Mouse (Mus musculus) limb, embryonic 15.5 days (tissue): ENCODE measurements around the gene Jpt1. TPM values are rescaled to one million over a fixed set of nuclear protein-coding genes. Genes with fewer than 3 reads are reported as not detected.
"Not testable (repeated sequence)": the region's sequence is repeated elsewhere in the genome, so short reads cannot be mapped to it uniquely, and the experiment has no call there.

ENCODE experiments used
- ATAC-seq: fragments of 200-750 bp; cut with Nextera tagmentation; 2 replicates; pipeline ENCODE4 v1.8.0; 2017; ENCODE audit warnings: low read depth, moderate TSS enrichment; ENCODE audit not compliant: insufficient number of reproducible peaks, low FRiP score, low TSS enrichment
- H3K27ac ChIP-seq: fragments of 300-500 bp; sonication (generic); 2 replicates; pipeline ENCODE4 v1.5.1; 2015; ENCODE audit warnings: moderate library complexity, mild to moderate bottlenecking, inconsistent platforms
- H3K27me3 ChIP-seq: fragments of 300-500 bp; sonication (generic); 2 replicates; pipeline ENCODE4 v1.6.1; 2015; ENCODE audit warnings: inconsistent platforms
- H3K36me3 ChIP-seq: fragments of 300-500 bp; sonication (generic); 2 replicates; pipeline ENCODE4 v1.6.1; 2015; ENCODE audit warnings: inconsistent platforms
- H3K4me1 ChIP-seq: fragments of 300-500 bp; sonication (generic); 2 replicates; pipeline ENCODE4 v1.6.1; 2015; ENCODE audit warnings: inconsistent platforms
- H3K4me2 ChIP-seq: fragments of 300-500 bp; sonication (generic); 2 replicates; pipeline ENCODE4 v1.6.1; 2015; ENCODE audit warnings: mild to moderate bottlenecking, inconsistent platforms
- H3K4me3 ChIP-seq: fragments of 300-500 bp; sonication (generic); 2 replicates; pipeline ENCODE4 v1.5.1; 2015; ENCODE audit warnings: mild to moderate bottlenecking, inconsistent platforms
- H3K9ac ChIP-seq: fragments of 300-500 bp; sonication (generic); 2 replicates; pipeline ENCODE4 v1.6.1; 2015; ENCODE audit warnings: inconsistent platforms
- H3K9me3 ChIP-seq: fragments of 300-500 bp; sonication (generic); 2 replicates; pipeline ENCODE4 v1.6.1; 2016; ENCODE audit warnings: inconsistent platforms
- WGBS: fragments of 180-500 bp; shearing (Covaris S2); methylation state at CpG from one replicate; pipeline ENCODE4 v1.1.7; 2015; 5-methylcytosine and 5-hydroxymethylcytosine counted together
- polyA plus RNA-seq: library from polyadenylated mRNA; unstranded; fragments of >200 nt; fragmentation: Nextera tagmentation; extraction: Ambion mirVana; gene quantifications from 2 replicates; pipeline ENCODE4 v1.2.1, GENCODE M21; 2015

Gene Jpt1
- polyA plus RNA-seq, 1 experiment from 2014 or later, result 495 TPM

DNA sequence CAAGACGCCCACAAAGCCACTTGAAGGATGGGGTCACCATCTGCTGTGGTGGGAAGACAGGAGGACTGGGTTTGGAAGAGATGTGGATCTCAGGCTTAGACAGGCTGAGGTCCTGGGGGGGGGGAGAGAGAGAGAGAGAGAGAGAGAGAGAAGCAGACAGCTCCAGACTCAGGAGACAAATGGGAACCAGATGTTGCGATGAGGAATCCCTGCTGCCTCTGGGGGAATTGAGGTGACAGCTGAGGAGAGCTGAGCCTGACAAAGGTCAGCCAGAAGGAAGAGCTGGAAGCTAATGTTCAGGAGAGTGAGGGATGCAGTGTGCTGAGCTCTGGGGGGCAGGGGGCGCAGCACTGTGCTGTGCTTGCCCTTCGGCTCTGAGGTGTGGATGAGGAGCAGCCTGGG lies 47.0 kb downstream of the Jpt1 start:
- Histone ChIP-seq H3K4me2 (no peak overlapping the region), H3K4me1 (0 out of 2 replicates have a peak, but pooled peaks cover 5% of the 10 kb centered on the region), H3K9ac (no peak overlapping the region), H3K27me3 (no peaks in the 10 kb centered on the region), H3K36me3 (no peaks in the 10 kb centered on the region), H3K27ac (no peak overlapping the region), H3K4me3 (no peak overlapping the region), H3K9me3 (no peaks in the 10 kb centered on the region)
- ATAC-seq, result no peak
- 11% methylated on average over 4 of the region's 4 CpGs for WGBS

DNA sequence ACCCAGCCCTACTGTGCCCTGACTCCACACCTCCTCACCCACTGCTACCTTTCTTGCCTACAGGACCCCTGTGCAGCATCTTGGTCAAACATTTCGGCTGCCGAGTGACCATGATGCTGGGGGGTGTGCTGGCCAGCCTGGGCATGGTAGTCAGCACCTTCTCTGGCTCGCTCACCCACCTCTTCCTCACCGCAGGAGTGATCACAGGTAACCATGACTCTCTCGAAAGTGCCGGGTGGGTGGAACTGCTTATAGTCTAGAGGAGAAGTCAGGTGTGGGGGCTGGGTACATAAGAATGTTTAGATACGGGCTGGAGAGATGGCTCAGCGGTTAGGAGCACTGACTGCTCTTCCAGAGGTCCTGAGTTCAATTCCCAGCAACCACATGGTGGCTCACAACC lies 49.3 kb downstream of the Jpt1 start:
- Histone ChIP-seq H3K9me3 (no peaks in the 10 kb centered on the region), H3K27ac (no peak overlapping the region), H3K9ac (no peak overlapping the region), H3K27me3 (no peaks in the 10 kb centered on the region), H3K4me1 (0 out of 2 replicates have a peak, but pooled peaks cover 5% of the 10 kb centered on the region), H3K4me3 (no peak overlapping the region), H3K4me2 (no peak overlapping the region), H3K36me3 (no peaks in the 10 kb centered on the region)
- WGBS, result 87% methylated on average over 8 of the region's 8 CpGs
- no peak for ATAC-seq

DNA sequence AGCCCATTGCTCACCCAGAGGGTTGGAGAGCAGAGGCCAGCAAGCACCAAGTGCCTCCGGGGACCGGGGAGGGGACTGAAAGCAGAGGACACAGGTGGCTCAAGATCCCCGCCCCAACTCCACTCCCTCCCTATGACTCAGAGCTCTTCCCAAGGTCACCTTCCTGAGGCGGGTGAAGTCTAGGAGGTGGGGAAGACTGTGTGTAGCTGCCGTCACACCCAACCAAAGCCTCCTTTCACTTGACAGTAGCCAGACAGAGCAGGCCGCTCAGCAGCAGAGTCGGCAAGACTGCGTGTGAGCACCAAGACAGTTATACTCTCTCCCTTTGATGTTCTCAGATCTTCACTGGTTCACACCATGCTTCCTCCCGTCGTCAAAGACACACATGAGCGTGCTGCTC lies 50.8 kb downstream of the Jpt1 start:
- ATAC-seq, result no peak
- WGBS, result 53% methylated on average over 11 of the region's 11 CpGs
- Histone ChIP-seq H3K27me3 (no peaks in the 10 kb centered on the region), H3K27ac (no peak overlapping the region), H3K4me3 (no peak overlapping the region), H3K4me2 (no peak overlapping the region), H3K36me3 (no peaks in the 10 kb centered on the region), H3K9me3 (no peaks in the 10 kb centered on the region), H3K9ac (no peak overlapping the region), H3K4me1 (0 out of 2 replicates have a peak, but pooled peaks cover 5% of the 10 kb centered on the region)

DNA sequence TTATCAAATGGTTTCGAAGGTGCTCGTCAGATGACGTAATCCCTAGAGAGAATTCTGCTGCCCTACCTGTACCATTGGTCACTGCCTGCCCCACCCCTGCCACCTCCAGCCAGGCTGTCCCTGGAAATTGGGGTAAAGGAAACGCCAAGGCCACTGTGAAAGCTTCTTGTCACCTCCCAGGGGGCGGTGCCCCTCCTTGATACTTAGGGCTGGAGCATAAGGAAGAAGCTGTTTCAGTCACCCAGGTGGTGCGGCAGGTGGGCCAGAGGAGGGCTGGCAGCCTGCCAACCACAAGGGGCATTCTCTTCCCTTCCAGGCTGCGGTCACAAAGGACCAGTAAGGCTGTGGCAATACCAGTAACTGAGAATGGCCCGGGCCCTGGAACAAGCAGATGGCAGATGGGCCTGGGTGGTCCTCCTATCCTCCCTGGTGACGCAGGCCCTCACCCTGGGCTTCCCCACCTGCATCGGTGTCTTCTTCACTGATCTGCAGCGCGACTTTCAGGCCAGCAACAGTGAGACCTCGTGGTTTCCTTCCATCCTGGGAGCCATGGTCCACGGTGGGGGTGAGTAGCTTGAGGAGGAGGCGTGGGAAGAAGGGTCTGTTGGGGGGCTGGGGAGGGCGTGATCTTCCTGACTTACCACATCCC lies 51.8 kb downstream of the Jpt1 start, which contains the start of gene Slc16a5:
Slc16a5 (plus strand) TSS at position 232 of the 649 bp plus-strand sequence.
- H3K4me3 ChIP-seq, result no peak within 1 kb of the TSS
- H3K9ac ChIP-seq, result no peak within 1 kb of the TSS
- 0 out of 2 replicates have a peak, but pooled peaks have one; percentile 16 for ATAC-seq
- H3K4me2 ChIP-seq, result no peak within 1 kb of the TSS
- H3K27ac ChIP-seq, result no peak within 1 kb of the TSS
- H3K27me3 ChIP-seq, result no peaks in the 10 kb centered on the region
- H3K9me3 ChIP-seq, result no peaks in the 10 kb centered on the region
- no peaks in the 10 kb centered on the region for H3K36me3 ChIP-seq
- peaks cover 7% of the 10 kb centered on the region; the same call in 1 of the 2 replicates for H3K4me1 ChIP-seq
- WGBS, result 65% methylated on average over 16 of the region's 16 CpGs

DNA sequence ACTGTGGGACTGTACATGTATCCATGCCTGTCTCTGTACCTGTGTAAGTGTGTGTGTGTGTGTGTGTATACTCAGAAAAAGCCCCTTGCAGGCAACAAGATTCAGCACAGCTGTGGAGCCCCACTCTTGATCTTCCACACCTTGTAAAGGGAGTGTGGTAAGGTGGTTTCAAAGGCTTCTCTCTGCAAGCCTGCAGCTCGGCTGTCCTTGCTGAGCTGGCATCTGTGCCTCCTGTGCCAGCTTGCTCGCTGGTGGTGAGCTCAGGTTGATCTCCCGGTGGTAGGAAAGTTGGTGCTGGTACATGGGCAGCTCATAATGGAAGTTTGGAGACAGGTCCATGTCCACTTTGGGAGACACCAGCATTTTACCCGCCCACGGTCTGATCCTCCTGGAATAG lies 52.3 kb downstream of the Jpt1 start:
- Histone ChIP-seq H3K4me2 (no peak overlapping the region), H3K27ac (no peak overlapping the region), H3K9ac (no peak overlapping the region), H3K36me3 (no peaks in the 10 kb centered on the region), H3K4me3 (no peak overlapping the region), H3K9me3 (no peaks in the 10 kb centered on the region), H3K27me3 (no peaks in the 10 kb centered on the region), H3K4me1 (peaks cover 5% of the 10 kb centered on the region; the same call in 1 of the 2 replicates)
- ATAC-seq, result no peak
- 66% methylated on average over 5 of the region's 5 CpGs for WGBS

DNA sequence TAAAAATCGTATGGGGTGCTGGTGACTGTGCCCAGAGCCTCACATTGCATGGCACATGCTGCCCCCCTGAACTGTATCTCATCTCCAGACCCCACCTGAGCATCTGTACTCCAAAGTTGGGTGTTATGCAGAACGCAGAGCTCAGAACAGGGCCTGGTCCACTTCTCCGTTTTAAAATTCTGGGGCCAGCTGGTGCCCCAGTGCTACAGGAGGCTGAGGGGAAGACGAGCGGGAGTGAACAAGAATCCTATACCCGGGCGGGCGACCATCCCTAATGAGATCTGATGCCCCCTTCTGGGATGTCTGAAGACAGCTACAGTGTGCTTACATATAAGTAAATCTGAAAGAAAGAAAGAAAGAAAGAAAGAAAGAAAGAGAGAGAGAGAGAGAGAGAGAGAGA lies 53.2 kb downstream of the Jpt1 start:
- Histone ChIP-seq H3K27ac (no peak overlapping the region), H3K4me2 (no peak overlapping the region), H3K9me3 (no peaks in the 10 kb centered on the region), H3K9ac (no peak overlapping the region), H3K4me3 (no peak overlapping the region), H3K4me1 (peaks cover 5% of the 10 kb centered on the region; the same call in 1 of the 2 replicates), H3K36me3 (no peaks in the 10 kb centered on the region), H3K27me3 (no peaks in the 10 kb centered on the region)
- WGBS, result 21% methylated on average over 8 of the region's 8 CpGs
- no peak for ATAC-seq

DNA sequence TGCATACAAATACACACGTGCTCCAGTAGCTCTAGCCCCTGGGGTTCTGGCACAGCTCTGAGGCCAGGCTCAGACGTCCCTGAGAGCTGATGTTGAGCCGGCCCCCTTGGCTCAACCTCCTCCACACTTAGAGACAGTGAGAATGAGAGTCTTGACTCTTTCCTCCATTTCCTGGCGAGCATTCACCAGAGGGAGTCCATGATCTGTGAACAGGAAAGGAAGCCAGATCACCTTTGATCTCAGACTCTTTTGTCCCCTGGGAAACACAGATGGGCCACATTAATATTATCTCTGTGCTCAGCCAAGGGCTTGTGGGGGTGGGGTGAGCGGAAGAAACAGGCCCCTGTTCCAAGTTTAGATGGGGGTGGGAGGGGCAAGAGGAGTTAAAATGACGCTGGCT lies 56.8 kb downstream of the Jpt1 start:
- Histone ChIP-seq H3K27ac (no peak overlapping the region), H3K4me1 (peaks cover 5% of the 10 kb centered on the region; the same call in 1 of the 2 replicates), H3K4me2 (no peak overlapping the region), H3K36me3 (no peaks in the 10 kb centered on the region), H3K9ac (no peak overlapping the region), H3K4me3 (no peak overlapping the region), H3K27me3 (no peaks in the 10 kb centered on the region), H3K9me3 (no peaks in the 10 kb centered on the region)
- ATAC-seq, result no peak
- WGBS, result 29% methylated on average over 6 of the region's 6 CpGs

DNA sequence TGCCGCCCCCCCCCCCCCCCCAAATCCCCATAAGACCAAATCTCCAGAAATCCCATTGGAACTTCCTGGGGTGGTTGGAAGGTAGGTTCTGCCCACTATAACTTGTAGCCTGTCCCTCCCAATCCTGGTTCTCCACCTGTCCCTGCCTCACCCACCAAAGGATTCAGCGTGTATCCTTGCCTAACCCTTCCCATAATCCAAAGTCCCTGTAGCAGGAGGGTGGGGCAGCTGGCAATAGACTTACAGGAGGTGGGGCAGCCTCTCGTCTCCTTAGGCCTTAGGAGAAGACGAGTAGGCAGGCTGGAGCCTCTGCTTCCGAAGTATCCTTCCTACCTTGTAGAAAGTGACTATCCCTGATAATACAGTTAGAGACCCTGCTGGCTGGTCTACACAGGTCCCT lies 58.0 kb downstream of the Jpt1 start:
- Histone ChIP-seq H3K36me3 (no peaks in the 10 kb centered on the region), H3K27ac (no peak overlapping the region), H3K4me2 (no peak overlapping the region), H3K9me3 (no peaks in the 10 kb centered on the region), H3K27me3 (no peaks in the 10 kb centered on the region), H3K4me1 (peaks cover 5% of the 10 kb centered on the region; the same call in 1 of the 2 replicates), H3K9ac (no peak overlapping the region), H3K4me3 (no peak overlapping the region)
- 83% methylated on average over 5 of the region's 5 CpGs for WGBS
- ATAC-seq, result no peak

DNA sequence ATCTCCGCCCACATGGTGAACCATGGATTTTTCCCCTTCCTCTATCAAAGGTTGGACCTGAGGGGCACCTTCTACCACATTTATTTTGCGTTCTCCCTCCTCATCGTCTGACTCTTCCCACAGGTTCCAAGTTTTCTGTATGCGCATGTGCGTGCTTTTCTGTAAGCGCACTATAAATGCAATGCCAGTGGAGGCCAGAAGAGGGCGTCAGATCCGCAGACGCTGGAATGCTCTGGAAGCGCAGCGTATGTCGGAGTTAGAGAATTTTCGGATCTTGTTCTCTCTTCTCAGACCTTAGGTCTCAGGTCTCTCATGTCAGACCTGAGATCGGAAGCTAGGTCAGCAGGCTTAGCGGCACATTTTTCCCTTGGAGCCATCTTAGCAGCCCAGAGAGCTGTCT lies 58.6 kb downstream of the Jpt1 start:
- no peak overlapping the region for H3K4me3 ChIP-seq
- H3K4me2 ChIP-seq, result no peak overlapping the region
- H3K9me3 ChIP-seq, result no peaks in the 10 kb centered on the region
- 84% methylated on average over 15 of the region's 15 CpGs for whole genome bisulfite sequencing
- peaks cover 5% of the 10 kb centered on the region; the same call in 1 of the 2 replicates for H3K4me1 ChIP-seq
- no peaks in the 10 kb centered on the region for H3K27me3 ChIP-seq
- no peak overlapping the region for H3K9ac ChIP-seq
- H3K27ac ChIP-seq, result no peak overlapping the region
- H3K36me3 ChIP-seq, result no peaks in the 10 kb centered on the region
- no peak for ATAC-seq

DNA sequence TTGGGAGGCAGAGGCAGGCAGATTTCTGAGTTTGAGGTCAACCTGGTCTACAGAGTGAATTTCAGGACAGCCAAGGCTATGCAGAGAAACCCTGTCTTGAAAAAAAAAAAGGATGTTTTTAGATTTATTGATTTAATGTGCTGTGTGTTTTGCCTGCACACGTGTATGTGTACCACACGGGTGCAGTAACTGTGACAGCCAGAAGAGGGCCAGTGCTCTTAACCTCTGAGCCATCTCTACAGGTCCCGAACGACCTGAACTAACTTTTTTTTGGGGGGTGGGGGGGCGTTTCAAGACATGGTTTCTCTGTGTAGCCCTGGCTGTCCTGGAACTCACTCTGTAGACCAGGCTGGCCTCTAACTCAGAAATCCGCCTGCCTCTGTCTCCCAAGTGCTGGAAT lies 59.4 kb downstream of the Jpt1 start:
- WGBS, result 87% methylated on average over 6 of the region's 6 CpGs
- H3K27me3 ChIP-seq, H3K4me2 ChIP-seq, H3K36me3 ChIP-seq, H3K9ac ChIP-seq, H3K4me3 ChIP-seq, ATAC-seq, H3K4me1 ChIP-seq, H3K27ac ChIP-seq, H3K9me3 ChIP-seq: not testable (repeated sequence)

DNA sequence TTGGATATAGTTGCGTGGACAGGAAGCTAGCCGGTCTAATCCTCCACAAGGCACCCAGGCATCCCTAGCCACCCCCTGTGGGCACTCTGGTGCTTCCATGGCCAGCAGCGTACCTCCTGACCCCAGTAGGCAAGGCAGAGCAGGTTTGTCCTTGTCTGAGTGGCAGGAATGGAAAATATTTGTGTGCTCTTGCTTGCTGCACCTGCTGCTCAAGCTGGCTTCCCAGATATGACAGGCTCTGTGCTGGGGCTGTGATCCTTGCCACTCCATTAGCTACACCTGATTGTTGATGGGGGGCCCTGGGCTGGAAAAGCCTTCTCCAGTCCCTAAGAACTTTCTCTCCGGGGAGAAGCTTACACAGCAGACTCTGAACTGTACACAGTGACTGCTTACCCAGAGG lies 60.9 kb downstream of the Jpt1 start:
- Histone ChIP-seq H3K9ac (no peak overlapping the region), H3K36me3 (no peaks in the 10 kb centered on the region), H3K4me1 (peaks cover 5% of the 10 kb centered on the region; the same call in 1 of the 2 replicates), H3K9me3 (no peaks in the 10 kb centered on the region), H3K4me3 (no peak overlapping the region), H3K27me3 (no peaks in the 10 kb centered on the region), H3K27ac (no peak overlapping the region), H3K4me2 (no peak overlapping the region)
- 69% methylated on average over 4 of the region's 4 CpGs for WGBS
- no peak for ATAC-seq

DNA sequence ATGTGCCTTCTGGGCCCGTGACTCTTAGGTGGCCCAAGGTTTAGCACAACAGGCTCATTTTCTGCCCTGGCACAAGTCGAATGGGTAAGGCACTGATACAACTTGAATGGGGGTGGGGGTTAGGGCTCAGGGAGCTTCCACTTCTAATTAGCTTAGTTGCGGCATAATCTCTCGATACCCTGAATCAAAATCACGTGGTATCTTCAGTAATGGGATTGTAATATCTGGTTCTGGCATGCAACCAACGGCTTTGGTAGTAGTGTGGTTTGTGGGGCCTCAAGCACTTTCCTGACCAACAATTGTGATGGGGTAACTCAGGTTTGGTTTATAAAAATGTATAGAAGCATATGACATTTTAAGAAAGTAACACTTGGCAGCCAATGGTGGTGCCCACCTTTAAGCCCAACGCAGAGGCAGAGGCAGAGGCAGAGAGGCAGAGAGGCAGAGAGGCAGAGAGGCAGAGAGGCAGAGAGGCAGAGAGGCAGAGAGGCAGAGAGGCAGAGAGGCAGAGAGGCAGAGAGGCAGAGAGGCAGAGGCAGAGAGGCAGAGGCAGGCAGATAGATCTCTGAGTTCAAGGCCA lies 61.8 kb downstream of the Jpt1 start:
- no peaks in the 10 kb centered on the region for H3K27me3 ChIP-seq
- ATAC-seq, result no peak
- 75% methylated on average over 7 of the region's 7 CpGs for WGBS

More for the DNA sequence above, 61.8 kb downstream of the Jpt1 start:
- no peak overlapping the region for H3K9ac ChIP-seq
- peaks cover 2% of the 10 kb centered on the region; the same call in 1 of the 2 replicates for H3K4me1 ChIP-seq
- H3K27ac ChIP-seq, result no peak overlapping the region
- no peak overlapping the region for H3K4me3 ChIP-seq
- no peaks in the 10 kb centered on the region for H3K36me3 ChIP-seq
- H3K9me3 ChIP-seq, result no peaks in the 10 kb centered on the region
- H3K4me2 ChIP-seq, result no peak overlapping the region
